Mouse (Mus musculus) retina, adult 2 months (tissue): ENCODE results near the gene Traf5.

Source experiments
- DNase-seq: peaks from one replicate; pipeline ENCODE4 v3.0.0-alpha.2; 2012; ENCODE audit warnings: low read depth, low spot score

Traf5 gene

GRCm38 (mm10) chr1:192091806-192092772, at the start of gene Traf5:
Traf5 (minus strand) TSS chr1:192092559.
- DNase-seq: peak; percentile 87

GRCm38 (mm10) chr1:192140313-192140712, 48.0 kb upstream of the Traf5 start:
- no peak for DNase-seq

DNA sequence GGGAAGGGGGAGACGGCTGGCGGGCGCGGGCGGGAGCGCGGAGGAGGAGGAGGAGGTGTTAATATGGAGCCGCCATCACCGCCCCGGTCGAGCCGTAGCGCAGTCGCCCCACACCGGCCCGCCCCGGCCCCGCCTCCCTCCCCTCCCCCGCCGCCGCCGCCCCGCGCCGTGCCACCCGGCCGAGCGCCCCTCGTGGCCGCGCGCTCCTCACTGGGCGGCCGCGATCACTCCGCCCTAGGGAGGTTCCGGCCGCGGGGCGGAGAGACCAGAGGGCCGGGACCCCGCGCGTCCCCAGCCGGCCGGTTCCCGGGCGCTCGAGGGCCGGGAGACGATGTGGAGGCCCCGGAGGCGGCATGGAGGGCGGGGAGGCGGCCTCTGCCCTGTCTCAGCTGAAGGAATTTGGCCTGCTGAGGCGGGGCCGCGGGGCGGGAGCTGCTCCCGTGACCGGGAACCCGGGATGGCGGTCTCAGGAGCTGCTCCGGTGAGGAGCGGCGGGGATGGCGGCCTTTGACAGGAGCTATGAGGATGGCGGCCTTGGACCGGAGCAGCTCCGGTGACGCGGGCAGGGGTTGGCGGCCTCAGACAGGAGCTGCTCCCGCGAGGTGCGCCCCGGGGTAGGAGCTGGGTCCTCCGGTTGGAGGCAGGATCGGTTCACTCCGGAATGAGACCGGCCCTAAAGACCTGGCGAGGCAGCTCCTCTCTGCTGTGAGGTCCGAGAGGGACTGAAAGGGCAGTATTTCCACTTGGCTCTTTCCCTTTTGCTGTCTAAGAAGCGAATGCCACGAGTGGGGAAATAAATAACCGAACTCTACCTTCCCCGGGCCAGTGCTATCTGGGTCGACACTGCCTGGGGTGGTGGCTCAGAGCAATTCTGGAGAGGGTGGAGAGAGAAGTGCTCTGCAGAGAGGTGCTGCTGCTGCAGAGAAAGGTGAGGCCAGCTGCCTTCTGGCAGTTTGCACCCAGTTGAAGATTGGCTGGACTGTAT, 45.9 kb upstream of the Traf5 start, which contains the start of gene Rcor3:
Gene Rcor3, minus strand, starts transcription at position 137 of the 985 bp plus-strand sequence.
- DNase-seq: peak; percentile 73

DNA sequence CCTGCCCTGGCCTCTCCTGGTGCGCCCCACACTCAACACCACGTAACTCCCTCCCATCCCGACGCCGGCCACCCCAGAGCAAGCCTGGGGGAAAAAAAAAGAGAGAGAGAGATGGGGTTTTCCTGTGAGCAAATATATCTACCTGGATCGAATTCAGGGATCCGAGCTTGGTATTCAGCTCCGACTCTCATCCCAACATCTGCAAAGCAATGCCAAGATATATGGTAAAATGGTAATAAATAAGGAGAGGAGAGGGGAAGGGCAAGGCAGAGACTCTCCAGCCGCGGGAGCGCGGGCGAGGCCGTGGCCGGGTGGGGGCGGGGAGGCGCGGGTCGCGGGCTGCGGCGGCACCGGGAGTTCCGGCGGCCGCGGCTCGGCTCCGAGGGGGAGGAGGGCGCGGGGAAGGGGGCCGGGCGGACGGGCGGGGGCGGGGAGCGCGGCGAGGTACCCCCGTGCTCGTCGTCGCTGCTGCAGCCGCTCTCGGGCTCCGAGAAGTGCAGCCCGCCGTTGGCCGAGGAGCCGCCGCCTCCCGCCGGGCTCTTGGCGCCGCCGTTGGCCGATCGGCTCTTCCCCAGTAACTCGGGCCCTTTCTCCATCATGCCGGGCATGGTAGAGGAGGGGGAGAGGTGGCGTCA, 45.0 kb upstream of the Traf5 start:
- peak; percentile 28 for DNase-seq

DNA sequence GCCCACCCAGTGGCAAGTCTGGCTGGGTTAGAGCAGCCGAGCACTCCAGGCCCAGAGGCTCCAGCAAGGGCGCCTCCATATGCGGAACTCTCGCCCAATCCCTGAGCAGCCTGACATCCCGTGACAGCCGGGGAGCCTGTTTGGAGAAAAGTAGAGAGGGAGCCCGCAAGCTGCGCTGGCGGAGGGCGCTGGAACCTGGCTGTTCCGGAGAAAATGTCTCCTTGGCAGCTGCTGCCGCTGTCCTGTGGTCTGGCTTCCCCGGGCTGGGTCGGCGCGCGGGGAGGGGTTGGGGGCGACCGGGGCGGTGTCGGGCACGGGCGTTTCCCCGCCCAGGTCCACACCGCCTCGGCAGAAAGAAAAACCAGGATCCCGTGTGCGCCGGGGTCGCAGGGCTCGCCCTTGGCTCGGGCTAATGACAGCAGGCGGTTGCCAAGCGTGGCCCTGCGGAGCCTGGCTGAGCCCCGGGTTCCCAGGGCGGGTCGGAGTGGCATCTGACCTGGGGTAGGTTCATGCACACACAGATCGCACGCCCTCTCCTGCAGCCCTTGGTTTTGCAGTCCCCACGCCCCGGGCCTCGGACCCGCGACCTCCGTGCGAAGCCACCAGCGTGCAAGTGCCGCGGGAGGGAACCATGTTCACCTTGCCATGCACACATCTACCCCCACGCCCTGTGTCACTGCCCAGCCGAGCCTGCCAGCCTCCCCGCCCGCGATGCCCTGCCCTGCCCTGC, 44.4 kb upstream of the Traf5 start:
- peak; percentile 57 for DNase-seq

- no peak for DNase-seq
Measured at GRCm38 (mm10) chr1:192130202-192130601, 37.8 kb upstream of the Traf5 start.

- peak; percentile 45 for DNase-seq
Measured at GRCm38 (mm10) chr1:192128343-192128742, 36.0 kb upstream of the Traf5 start.

- no peak for DNase-seq
Measured at GRCm38 (mm10) chr1:192125761-192126160, 33.4 kb upstream of the Traf5 start.

GRCm38 (mm10) chr1:192116262-192116661, 23.9 kb upstream of the Traf5 start:
- DNase-seq: no peak

- no peak for DNase-seq
Measured at GRCm38 (mm10) chr1:192115378-192115777, 23.0 kb upstream of the Traf5 start.

DNA sequence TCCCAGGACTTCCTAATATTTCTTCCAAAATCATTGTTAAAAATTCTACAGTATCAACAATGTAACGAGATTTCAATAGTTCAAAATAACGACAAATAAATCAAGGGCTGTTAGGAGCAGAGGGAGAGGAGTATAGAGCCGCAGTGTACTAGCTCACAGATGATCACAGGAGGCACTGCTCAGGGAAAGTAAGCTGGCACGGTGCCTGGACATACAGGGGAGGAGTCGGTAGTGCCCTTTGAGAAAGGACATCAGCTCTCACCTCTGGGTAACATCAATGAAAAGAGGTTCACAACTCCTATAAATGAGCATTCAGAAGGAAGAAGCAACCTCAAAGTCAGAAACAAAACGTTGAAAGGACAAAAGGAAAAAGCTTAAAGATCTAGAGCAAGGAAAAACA, 16.8 kb upstream of the Traf5 start:
- DNase-seq: no peak

DNA sequence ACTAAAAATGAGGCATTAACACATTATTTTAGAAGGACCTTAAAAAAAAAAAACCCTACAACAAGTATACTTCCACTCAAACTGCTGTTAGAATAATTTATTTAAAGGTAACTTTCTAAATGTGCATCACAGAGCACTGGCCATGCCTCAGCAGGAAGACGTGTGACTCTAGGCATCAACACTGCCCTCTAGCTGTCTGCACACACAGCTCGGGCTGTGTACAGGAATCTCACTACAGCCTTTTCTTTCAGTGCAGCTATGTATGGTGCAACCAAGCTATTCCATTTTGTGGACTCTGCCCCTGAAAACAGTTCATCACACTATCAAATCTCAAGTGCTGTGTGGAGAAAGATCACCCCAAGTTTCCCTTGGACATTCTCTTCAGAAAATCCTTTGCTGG, 15.0 kb upstream of the Traf5 start:
- DNase-seq: no peak

DNA sequence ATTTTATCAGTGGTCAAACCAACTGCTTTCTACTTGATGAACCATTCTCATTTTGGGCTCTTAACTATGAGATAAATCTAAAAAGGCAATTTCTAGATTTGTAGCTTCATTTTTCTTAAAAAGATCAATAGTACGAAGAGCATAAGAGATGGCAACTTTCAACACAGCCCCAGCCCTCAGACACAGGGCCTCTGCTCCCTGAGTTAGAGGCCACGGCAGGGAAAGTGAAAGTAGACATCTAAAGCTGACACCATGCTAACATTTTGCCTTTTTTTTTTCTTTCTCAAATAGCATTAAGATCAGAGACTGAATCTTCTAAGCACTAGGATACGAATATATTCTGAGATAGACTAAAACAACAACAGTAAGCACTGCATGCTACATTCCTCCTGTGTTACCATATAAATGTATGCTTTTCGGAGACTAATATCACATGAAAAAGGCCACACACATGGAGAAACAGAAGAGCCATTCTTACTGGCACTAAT, 13.6 kb upstream of the Traf5 start:
- no peak for DNase-seq

DNA sequence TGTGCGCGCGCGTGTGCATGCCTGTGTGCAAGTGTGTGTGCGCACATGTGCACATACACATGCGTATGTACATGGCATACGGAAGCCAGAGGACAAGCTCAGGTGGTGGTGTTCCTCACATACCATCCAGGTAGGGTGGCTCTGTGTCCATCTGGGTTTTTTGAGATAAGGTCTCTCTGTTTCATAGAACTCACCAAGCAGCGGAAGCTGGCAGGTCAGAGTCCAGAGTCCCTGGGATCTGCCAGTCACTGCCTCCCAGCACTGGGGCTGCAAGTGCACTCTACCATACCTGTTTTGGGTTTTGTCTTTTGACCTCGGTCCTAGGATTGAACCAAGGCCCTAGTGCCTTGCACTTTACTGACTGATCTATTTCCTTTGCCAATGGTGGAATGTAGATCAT, 11.7 kb upstream of the Traf5 start:
- no peak for DNase-seq

DNA sequence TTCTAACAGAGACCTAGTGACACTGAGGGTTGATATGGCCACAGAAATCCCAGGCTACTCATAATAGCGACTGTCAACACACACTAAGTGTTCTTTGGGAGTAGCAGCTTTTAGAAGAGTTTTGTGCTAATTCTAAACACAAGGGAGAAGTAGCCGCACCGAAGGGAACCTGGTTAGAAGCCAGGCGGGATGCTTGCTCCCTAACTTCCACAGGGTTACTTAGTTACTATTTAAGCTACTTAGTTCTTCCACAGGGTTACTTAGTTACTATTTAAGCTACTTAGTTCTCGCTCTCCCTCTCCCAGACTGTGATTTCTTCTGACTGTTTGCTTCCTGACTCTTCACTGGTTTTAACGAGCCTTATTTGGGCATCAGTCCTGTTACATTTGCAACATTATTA, 10.8 kb upstream of the Traf5 start:
- DNase-seq: no peak

DNA sequence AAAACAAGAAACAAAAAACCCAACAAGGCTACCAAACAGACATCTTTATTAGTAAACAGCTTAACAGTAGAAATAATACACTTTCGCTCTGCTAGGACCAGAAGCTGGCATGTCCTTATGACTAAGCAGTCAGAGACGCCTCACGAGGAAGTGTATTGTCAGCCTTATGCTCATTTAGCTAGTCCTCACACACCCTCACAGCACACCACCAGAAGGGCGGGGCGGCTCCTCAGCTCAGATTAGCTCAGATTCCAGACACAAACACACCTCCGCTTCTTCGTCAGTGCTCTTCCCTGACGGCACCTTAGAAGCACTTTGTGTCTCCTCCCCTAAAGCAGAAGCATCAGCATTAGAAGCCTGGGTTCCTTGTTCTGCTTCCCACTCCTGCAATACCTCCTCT, 9.0 kb upstream of the Traf5 start:
- DNase-seq: no peak

DNA sequence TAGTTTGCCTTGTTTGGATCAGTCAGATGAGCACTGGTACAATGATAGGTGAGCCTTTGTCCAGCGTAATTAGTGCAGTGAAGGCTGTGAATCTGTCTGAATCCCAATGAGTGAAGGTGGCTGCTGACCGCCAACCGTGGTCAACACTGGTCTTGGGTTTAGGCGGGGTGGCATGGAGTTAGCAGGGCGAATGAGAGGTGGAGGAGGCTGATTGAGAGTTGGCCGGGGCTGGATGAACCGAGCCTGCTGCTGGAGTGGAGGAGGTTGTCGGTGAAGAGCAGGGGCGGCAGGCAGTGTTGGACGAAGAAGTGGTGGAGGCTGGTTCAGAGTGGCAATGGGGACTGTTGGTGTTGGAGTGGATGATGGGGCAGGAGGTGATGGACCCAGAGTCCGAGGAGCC, 8.4 kb upstream of the Traf5 start:
- DNase-seq: no peak

- no peak for DNase-seq
Measured at GRCm38 (mm10) chr1:192095626-192096025, 3.3 kb upstream of the Traf5 start.

- peak; percentile 40 for DNase-seq
Measured at GRCm38 (mm10) chr1:192094451-192095170, 2.3 kb upstream of the Traf5 start.
